28 mouse cellular contexts compared by ENCODE assay signal in genomic region chr8:90556079-90556427, GRCm38 (mm10).
A peak's percentile ranks its signal among the peaks of the same experiment; 100 is the strongest.
DNase-seq lines count a peak whose midpoint lies in the region; ATAC-seq and TF ChIP-seq lines count a peak whose summit lies in the region.
"Had no signal": no experiment of that assay in that cellular context is flagged by ENCODE, and none has a peak within 500 bp of the region (broad histone marks: within the 10 kb centered on the region; RNA-seq: fewer than 3 reads in every experiment).

No protein-coding gene starts in this region.

- H3K4me3 ChIP-seq in hindbrain, postnatal 0 days (ENCODE audit: low read length), result no peak overlapping the region
- H3K4me3 ChIP-seq in hindbrain, embryonic 16.5 days (ENCODE audit: low read length), result no peak overlapping the region
- peak overlapping the region; percentile 23 for H3K4me3 ChIP-seq in megakaryocyte, embryonic 14.5 days (replicated peaks)
- H3K4me3 ChIP-seq: embryonic facial prominence, embryonic 10.5 days; embryonic facial prominence, embryonic 13.5 days; erythroblast, embryonic 14.5 days; forebrain, embryonic 12.5 days; forebrain, embryonic 15.5 days; heart, adult 2 months; heart, embryonic 10.5 days; heart, embryonic 13.5 days had no signal

- WGBS in hindbrain, postnatal 0 days, result 54% methylated on average over 7 of the region's 7 CpGs
- 51% methylated on average over 7 of the region's 7 CpGs for WGBS in hindbrain, embryonic 16.5 days

- H3K4me2 ChIP-seq in hindbrain, postnatal 0 days (ENCODE audit: low read depth, low read length), result no peak overlapping the region
- no peak overlapping the region for H3K4me2 ChIP-seq in hindbrain, embryonic 16.5 days (ENCODE audit: low read length)
- H3K4me2 ChIP-seq: embryonic facial prominence, embryonic 13.5 days; forebrain, embryonic 12.5 days; forebrain, embryonic 15.5 days; heart, embryonic 13.5 days; hindbrain, embryonic 14.5 days had no signal

- no peaks in the 10 kb centered on the region for H3K9me3 ChIP-seq in hindbrain, postnatal 0 days (ENCODE audit: low read length)
- no peaks in the 10 kb centered on the region for H3K9me3 ChIP-seq in hindbrain, embryonic 16.5 days (ENCODE audit: control insufficient read depth, low read length)
- H3K9me3 ChIP-seq in megakaryocyte, embryonic 14.5 days, result peaks cover 42% of the 10 kb centered on the region
- H3K9me3 ChIP-seq: embryonic facial prominence, embryonic 10.5 days; embryonic facial prominence, embryonic 13.5 days; forebrain, embryonic 12.5 days; forebrain, embryonic 15.5 days; heart, embryonic 10.5 days; heart, embryonic 13.5 days had no signal

- peak; percentile 22 for DNase-seq in hindbrain, postnatal 0 days (ENCODE audit: low spot score)
- DNase-seq in retina, embryonic 14.5 days (ENCODE audit: low spot score), result peak; percentile 17
- DNase-seq in kidney, postnatal 25 days, result no peak
- DNase-seq: adrenal gland, postnatal 10 days; adrenal gland, postnatal 36 days; B cell, adult 2 months; cerebellum, adult 18-20 months; cerebellum, adult 9-10 months; cerebellum, postnatal 36 days; embryo, embryonic 11 days; gastrocnemius, postnatal 36 days; heart, adult 2 months; heart, postnatal 14 days; heart, postnatal 4 days had no signal

- no peak overlapping the region for H3K27ac ChIP-seq in hindbrain, postnatal 0 days
- H3K27ac ChIP-seq in hindbrain, embryonic 16.5 days (ENCODE audit: low read depth, low read length), result no peak overlapping the region
- H3K27ac ChIP-seq: embryonic facial prominence, embryonic 10.5 days; embryonic facial prominence, embryonic 13.5 days; forebrain, embryonic 12.5 days; forebrain, embryonic 15.5 days; heart, adult 2 months; heart, embryonic 10.5 days; heart, embryonic 13.5 days; hindbrain, embryonic 14.5 days had no signal

- peaks cover 6% of the 10 kb centered on the region; the same call in 1 of the 2 replicates for H3K4me1 ChIP-seq in hindbrain, postnatal 0 days (ENCODE audit: insufficient read depth, low read length)
- H3K4me1 ChIP-seq in hindbrain, embryonic 16.5 days (ENCODE audit: control insufficient read depth, insufficient read depth, low read depth, low read length), result no peaks in the 10 kb centered on the region
- H3K4me1 ChIP-seq in megakaryocyte, embryonic 14.5 days, result no peaks in the 10 kb centered on the region
- H3K4me1 ChIP-seq: embryonic facial prominence, embryonic 10.5 days; embryonic facial prominence, embryonic 13.5 days; forebrain, embryonic 12.5 days; forebrain, embryonic 15.5 days; heart, embryonic 10.5 days; heart, embryonic 13.5 days had no signal

- no peak for TF ChIP-seq CTCF in hindbrain, postnatal 0 days (IDR thresholded peaks at IDR 0.05; ENCODE audit: low read depth)

- peak; percentile 63; the same call in 1 of the 2 replicates for ATAC-seq in hindbrain, postnatal 0 days
- no peak for ATAC-seq in hindbrain, embryonic 16.5 days
- no peak for ATAC-seq in megakaryocyte, adult 5-6 weeks (ENCODE audit: poor library complexity, severe bottlenecking)
- ATAC-seq: forebrain, embryonic 15.5 days had no signal

- no peaks in the 10 kb centered on the region for H3K36me3 ChIP-seq in hindbrain, postnatal 0 days (ENCODE audit: insufficient read depth, low read length)
- no peaks in the 10 kb centered on the region for H3K36me3 ChIP-seq in hindbrain, embryonic 16.5 days (ENCODE audit: control insufficient read depth, insufficient read depth, low read length)
- no peaks in the 10 kb centered on the region for H3K36me3 ChIP-seq in megakaryocyte, embryonic 14.5 days (replicated peaks; ENCODE audit: low read length)
- H3K36me3 ChIP-seq: embryonic facial prominence, embryonic 10.5 days; embryonic facial prominence, embryonic 13.5 days; forebrain, embryonic 12.5 days; forebrain, embryonic 15.5 days; G1E; heart, embryonic 10.5 days; heart, embryonic 13.5 days had no signal

- no peaks in the 10 kb centered on the region for H3K27me3 ChIP-seq in hindbrain, postnatal 0 days (ENCODE audit: insufficient read depth, low read length)
- H3K27me3 ChIP-seq in hindbrain, embryonic 16.5 days (replicated peaks; ENCODE audit: control insufficient read depth, insufficient read depth, low read length), result no peaks in the 10 kb centered on the region; the same call in 1 of the 2 replicates
- no peaks in the 10 kb centered on the region for H3K27me3 ChIP-seq in megakaryocyte, embryonic 14.5 days (replicated peaks)
- H3K27me3 ChIP-seq: CH12.LX; embryonic facial prominence, embryonic 13.5 days; forebrain, embryonic 12.5 days; forebrain, embryonic 15.5 days; heart, embryonic 13.5 days; Patski had no signal

- H3K9ac ChIP-seq in hindbrain, postnatal 0 days (replicated peaks; ENCODE audit: low read length), result no peak overlapping the region
- H3K9ac ChIP-seq in hindbrain, embryonic 16.5 days (ENCODE audit: low read depth, low read length), result no peak overlapping the region
- H3K9ac ChIP-seq: embryonic facial prominence, embryonic 13.5 days; forebrain, embryonic 12.5 days; forebrain, embryonic 15.5 days; heart, embryonic 13.5 days; hindbrain, embryonic 14.5 days had no signal

Comparison
In these comparisons a context has a peak if more than half of its experiments do, and no peak if none do; other contexts are left out.
1. DNase-seq: peak in hindbrain, postnatal 0 days (single experiment) and retina, embryonic 14.5 days (single experiment); none in kidney, postnatal 25 days (0 of 2).